Mouse (Mus musculus): ENCODE results near the gene Plcxd3. TPM values are rescaled to one million over a fixed set of nuclear protein-coding genes. Genes with fewer than 3 reads are reported as not detected.

The Plcxd3 gene
- polyA plus RNA-seq, 1 experiment from 2014 or later: 1.4 TPM

DNA sequence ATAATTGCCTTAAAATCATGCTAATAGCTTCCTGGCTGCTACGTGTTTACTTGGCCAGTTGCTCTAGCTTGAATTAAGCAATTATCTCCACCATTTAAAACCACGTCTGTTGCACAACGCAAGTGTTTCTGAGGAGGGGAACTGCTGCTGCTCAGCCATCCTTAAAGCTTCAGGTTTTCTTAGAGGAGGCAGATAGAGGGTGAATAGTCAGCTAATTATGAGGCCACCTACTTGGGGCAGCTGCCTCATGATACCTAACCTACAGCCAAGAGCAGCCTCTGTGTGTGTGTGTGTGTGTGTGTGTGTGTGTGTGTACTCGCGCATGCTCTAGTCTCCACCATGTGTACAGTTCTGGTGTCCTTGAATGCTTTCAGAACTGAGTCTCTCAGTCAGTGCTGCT is 3.5 kb downstream of the Plcxd3 start:
- 78% methylated on average over 5 of the region's 5 CpGs for WGBS

DNA sequence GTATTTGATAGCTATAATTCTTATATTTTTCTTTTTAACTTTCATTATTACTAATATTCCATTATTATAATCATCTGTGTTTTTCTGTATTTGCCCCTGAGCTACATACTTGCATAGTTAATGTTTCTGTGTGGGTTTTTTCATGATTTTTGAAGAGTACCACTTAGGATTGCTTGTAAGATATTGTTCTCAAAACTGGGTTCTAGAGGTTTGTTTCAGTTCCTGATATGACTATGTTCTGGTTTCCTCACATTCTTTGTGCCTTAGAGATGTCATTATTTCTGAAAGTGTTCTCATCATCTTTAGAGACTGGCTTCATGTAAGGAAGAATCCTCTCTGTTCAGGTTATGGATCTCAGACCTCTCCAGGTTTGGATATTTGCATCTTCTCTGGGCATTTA is 12.5 kb downstream of the Plcxd3 start:
- Histone ChIP-seq H3K36me3 (no peaks in the 10 kb centered on the region), H3K27me3 (replicated peaks) (no peaks in the 10 kb centered on the region), H3K27ac (ENCODE audit: poor library complexity, severe bottlenecking) (no peak overlapping the region), H3K9me3 (replicated peaks) (no peaks in the 10 kb centered on the region), H3K4me3 (no peak overlapping the region), H3K4me1 (replicated peaks) (no peaks in the 10 kb centered on the region), H3K9ac (no peak overlapping the region), H3K4me2 (no peak overlapping the region)
- ATAC-seq (ENCODE audit: insufficient number of reproducible peaks, low FRiP score): no peak

More for the DNA sequence above, 3.5 kb downstream of the Plcxd3 start:
- no peak overlapping the region for H3K9ac ChIP-seq
- no peaks in the 10 kb centered on the region for H3K9me3 ChIP-seq (replicated peaks)
- no peak overlapping the region for H3K27ac ChIP-seq (ENCODE audit: poor library complexity, severe bottlenecking)
- 0 out of 2 replicates have a peak, but pooled peaks cover 9% of the 10 kb centered on the region for H3K27me3 ChIP-seq (replicated peaks)
- ATAC-seq (ENCODE audit: insufficient number of reproducible peaks, low FRiP score): no peak
- H3K36me3 ChIP-seq: no peaks in the 10 kb centered on the region
- no peak overlapping the region for H3K4me2 ChIP-seq
- no peak overlapping the region for H3K4me3 ChIP-seq
- H3K4me1 ChIP-seq (replicated peaks): peaks cover 4% of the 10 kb centered on the region; the same call in 1 of the 2 replicates

DNA sequence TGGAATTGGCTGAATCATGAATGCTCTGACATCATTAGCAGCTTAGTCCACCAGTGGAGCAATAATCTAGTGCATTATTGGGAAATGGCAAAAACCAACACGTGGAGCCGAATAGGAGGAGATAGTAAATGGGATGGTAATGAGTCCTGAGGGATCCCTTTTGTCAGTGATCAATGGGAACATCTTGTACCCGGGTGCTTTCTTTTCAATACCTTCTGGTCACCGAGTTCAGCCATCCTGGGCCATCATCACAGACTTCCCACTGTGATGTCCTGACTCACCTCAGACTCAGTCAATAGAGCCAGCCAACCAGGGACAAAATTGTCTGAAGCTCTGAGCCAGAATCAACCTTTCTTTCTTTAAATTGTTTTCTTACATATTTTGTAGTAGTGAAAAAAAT is 24.8 kb downstream of the Plcxd3 start:
- Histone ChIP-seq H3K4me3 (no peak overlapping the region), H3K4me1 (replicated peaks) (no peaks in the 10 kb centered on the region), H3K9me3 (replicated peaks) (peaks cover 8% of the 10 kb centered on the region; the same call in 1 of the 2 replicates), H3K27ac (ENCODE audit: poor library complexity, severe bottlenecking) (no peak overlapping the region), H3K9ac (no peak overlapping the region), H3K27me3 (replicated peaks) (no peaks in the 10 kb centered on the region), H3K4me2 (no peak overlapping the region), H3K36me3 (no peaks in the 10 kb centered on the region)
- no peak for ATAC-seq (ENCODE audit: insufficient number of reproducible peaks, low FRiP score)
- WGBS: 64% methylated on average over 4 of the region's 4 CpGs

DNA sequence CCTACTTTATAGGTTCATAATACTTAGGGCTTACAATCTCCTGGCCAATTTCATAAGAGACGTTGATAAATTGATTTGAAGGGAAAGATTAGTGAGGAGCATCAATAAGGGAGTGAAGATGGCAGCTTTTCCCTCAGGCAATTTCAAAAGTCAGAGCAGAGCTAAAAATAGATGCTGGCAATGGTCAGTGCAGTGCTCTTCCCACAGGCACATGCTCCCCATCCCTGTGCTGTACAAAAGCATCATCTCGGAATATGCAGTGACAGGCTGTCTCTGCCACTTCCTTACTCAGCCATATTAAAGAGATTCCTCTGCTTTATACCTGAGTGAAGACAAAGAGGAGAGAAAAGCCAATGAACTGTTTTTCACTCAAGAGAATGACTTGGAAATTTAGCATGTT is 36.0 kb downstream of the Plcxd3 start:
- Histone ChIP-seq H3K4me3 (no peak overlapping the region), H3K27ac (ENCODE audit: poor library complexity, severe bottlenecking) (no peak overlapping the region), H3K27me3 (replicated peaks) (no peaks in the 10 kb centered on the region), H3K4me1 (replicated peaks) (no peaks in the 10 kb centered on the region), H3K9me3 (replicated peaks) (no peaks in the 10 kb centered on the region), H3K36me3 (no peaks in the 10 kb centered on the region), H3K9ac (no peak overlapping the region), H3K4me2 (no peak overlapping the region)
- 30% methylated on average over 2 of the region's 2 CpGs for WGBS
- no peak for ATAC-seq (ENCODE audit: insufficient number of reproducible peaks, low FRiP score)

DNA sequence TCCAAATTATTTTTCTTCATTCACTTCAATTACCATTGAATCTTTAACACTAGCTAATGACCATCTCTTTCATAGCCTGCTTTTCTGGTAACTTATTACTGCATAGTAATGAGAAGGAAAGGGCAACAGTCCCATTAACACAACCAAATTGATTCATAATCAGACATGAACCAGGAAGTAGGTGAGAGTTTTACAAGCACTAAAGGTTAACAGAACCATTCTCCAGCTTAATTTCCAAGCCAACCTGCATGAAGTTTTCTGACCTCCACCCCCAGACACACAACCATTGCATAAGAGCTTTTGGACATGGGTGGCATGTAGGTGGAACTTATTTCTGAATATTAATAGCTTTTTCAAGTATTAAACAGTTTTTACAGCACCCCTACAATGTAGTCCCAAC is 64.8 kb downstream of the Plcxd3 start:
- H3K9ac ChIP-seq: no peak overlapping the region
- ATAC-seq (ENCODE audit: insufficient number of reproducible peaks, low FRiP score): no peak
- no peaks in the 10 kb centered on the region for H3K27me3 ChIP-seq (replicated peaks)
- no peak overlapping the region for H3K4me3 ChIP-seq
- no peaks in the 10 kb centered on the region for H3K36me3 ChIP-seq
- H3K9me3 ChIP-seq (replicated peaks): no peaks in the 10 kb centered on the region
- H3K4me2 ChIP-seq: no peak overlapping the region
- H3K4me1 ChIP-seq (replicated peaks): no peaks in the 10 kb centered on the region
- H3K27ac ChIP-seq (ENCODE audit: poor library complexity, severe bottlenecking): no peak overlapping the region

DNA sequence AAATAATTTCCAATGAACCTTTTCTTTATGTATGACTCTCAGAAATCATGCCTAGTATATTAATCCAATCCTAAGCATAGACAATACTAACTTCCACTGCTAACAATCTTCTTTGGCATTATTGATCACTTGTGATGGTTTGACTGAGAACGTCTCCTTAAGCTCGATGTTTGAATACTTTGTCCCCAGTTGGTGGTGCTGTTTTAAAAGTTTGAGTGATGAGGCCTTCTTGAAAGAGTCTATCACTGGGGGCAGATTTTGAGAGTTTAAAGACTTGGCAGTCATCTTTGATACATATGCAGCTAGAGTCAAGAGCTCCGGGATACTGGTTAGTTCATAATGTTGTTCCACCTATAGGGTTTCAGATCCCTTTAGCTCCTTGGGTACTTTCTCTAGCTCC is 120.9 kb downstream of the Plcxd3 start:
- no peaks in the 10 kb centered on the region for H3K4me1 ChIP-seq (replicated peaks)
- WGBS: 77% methylated on average over 3 of the region's 3 CpGs
- H3K27ac ChIP-seq (ENCODE audit: poor library complexity, severe bottlenecking): no peak overlapping the region
- H3K9ac ChIP-seq: no peak overlapping the region
- ATAC-seq (ENCODE audit: insufficient number of reproducible peaks, low FRiP score): no peak
- no peaks in the 10 kb centered on the region for H3K27me3 ChIP-seq (replicated peaks)
- H3K36me3 ChIP-seq: no peaks in the 10 kb centered on the region
- no peak overlapping the region for H3K4me2 ChIP-seq
- no peak overlapping the region for H3K4me3 ChIP-seq
- H3K9me3 ChIP-seq (replicated peaks): no peaks in the 10 kb centered on the region

DNA sequence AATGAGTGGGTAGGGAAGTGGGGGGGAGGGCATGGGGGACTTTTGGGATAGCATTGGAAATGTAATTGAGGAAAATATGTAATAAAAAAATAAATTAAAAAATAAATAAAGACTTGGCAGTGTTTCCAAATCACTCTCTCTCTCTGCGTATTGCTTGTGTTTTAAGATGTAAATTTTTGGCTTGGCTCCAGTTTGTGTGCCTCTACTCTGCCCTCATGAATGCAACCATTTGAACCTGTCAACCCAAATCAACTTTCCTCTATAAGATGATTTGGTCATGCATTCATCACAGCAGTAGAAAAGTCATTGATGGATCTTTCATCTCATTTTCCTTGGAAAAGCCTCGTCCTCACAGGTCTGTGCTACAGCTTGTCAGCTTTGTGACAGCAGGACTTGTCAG is 121.7 kb downstream of the Plcxd3 start:
- H3K27ac ChIP-seq (ENCODE audit: poor library complexity, severe bottlenecking): no peak overlapping the region
- H3K4me3 ChIP-seq: no peak overlapping the region
- no peaks in the 10 kb centered on the region for H3K9me3 ChIP-seq (replicated peaks)
- no peak overlapping the region for H3K9ac ChIP-seq
- no peaks in the 10 kb centered on the region for H3K36me3 ChIP-seq
- no peak for ATAC-seq (ENCODE audit: insufficient number of reproducible peaks, low FRiP score)
- no peaks in the 10 kb centered on the region for H3K27me3 ChIP-seq (replicated peaks)
- H3K4me1 ChIP-seq (replicated peaks): no peaks in the 10 kb centered on the region
- no peak overlapping the region for H3K4me2 ChIP-seq
- WGBS: 76% methylated on average over 2 of the region's 2 CpGs

DNA sequence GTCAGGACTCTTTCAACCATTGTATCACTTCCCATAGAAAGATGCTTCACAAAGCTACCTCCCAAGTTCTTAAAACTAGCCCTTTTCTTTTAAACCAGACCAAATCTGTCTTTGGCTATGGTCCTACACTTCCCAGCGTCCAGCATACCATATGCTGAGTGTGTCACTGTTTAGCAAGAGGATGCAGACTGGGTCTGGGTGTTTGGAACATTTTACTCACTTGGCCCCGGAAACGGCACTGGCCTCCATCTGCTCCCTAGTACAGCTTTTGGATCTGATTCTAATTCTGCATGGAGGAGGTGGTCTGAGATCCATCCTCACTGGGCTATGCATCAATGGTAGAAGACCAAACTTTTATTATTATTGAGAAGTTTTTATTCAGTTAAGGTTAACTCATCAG is 122.7 kb downstream of the Plcxd3 start:
- no peaks in the 10 kb centered on the region for H3K9me3 ChIP-seq (replicated peaks)
- no peaks in the 10 kb centered on the region for H3K4me1 ChIP-seq (replicated peaks)
- WGBS: 71% methylated on average over 3 of the region's 3 CpGs
- no peak overlapping the region for H3K4me3 ChIP-seq
- H3K27me3 ChIP-seq (replicated peaks): no peaks in the 10 kb centered on the region
- H3K9ac ChIP-seq: no peak overlapping the region
- no peak overlapping the region for H3K27ac ChIP-seq (ENCODE audit: poor library complexity, severe bottlenecking)
- no peak overlapping the region for H3K4me2 ChIP-seq
- H3K36me3 ChIP-seq: no peaks in the 10 kb centered on the region
- ATAC-seq (ENCODE audit: insufficient number of reproducible peaks, low FRiP score): no peak

DNA sequence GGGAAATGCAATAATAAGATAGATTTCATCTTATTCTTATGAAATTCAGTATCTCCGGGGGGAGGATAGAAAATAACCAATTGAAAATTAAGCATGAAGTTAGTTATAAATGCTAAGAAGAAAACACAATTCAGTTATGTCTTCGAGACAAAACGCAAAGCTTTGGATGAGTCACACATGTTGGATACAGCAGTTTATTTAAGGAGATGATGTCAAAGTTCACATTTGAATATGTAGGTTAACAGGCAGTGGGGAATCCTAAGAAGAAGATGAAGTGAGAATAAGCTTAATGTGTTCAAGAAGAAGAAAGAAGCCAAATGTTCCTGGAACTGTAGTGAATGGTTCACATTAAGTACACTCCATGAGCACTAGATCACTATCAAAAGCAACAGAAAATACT is 128.1 kb downstream of the Plcxd3 start:
- ATAC-seq (ENCODE audit: insufficient number of reproducible peaks, low FRiP score): no peak
- no peaks in the 10 kb centered on the region for H3K27me3 ChIP-seq (replicated peaks)
- no peaks in the 10 kb centered on the region for H3K36me3 ChIP-seq
- H3K4me2 ChIP-seq: no peak overlapping the region
- no peaks in the 10 kb centered on the region for H3K9me3 ChIP-seq (replicated peaks)
- H3K27ac ChIP-seq (ENCODE audit: poor library complexity, severe bottlenecking): no peak overlapping the region
- 77% methylated on average over 3 of the region's 3 CpGs for WGBS
- no peak overlapping the region for H3K9ac ChIP-seq
- H3K4me1 ChIP-seq (replicated peaks): no peaks in the 10 kb centered on the region
- H3K4me3 ChIP-seq: no peak overlapping the region

DNA sequence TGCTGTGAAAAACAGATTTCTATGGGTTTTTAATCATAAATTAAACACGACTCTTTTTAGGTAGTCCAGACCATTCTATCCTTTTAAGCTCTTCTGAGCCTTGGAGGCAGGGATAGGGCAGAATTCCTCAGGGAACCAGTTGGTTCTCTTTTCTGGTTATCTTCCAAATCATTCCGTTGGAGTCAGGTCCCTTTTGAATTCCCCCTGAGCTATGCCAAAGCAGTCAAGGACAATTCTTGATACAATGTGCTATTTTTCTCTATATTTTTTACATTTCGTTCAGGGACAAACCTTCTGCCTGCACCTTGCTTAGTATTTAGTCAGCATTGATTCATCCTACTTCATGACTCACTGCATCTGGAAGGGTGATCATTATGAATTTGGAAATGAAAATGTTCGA is 128.5 kb downstream of the Plcxd3 start:
- 68% methylated on average over 4 of the region's 4 CpGs for WGBS
- no peaks in the 10 kb centered on the region for H3K27me3 ChIP-seq (replicated peaks)
- no peaks in the 10 kb centered on the region for H3K36me3 ChIP-seq
- H3K27ac ChIP-seq (ENCODE audit: poor library complexity, severe bottlenecking): no peak overlapping the region
- H3K9me3 ChIP-seq (replicated peaks): no peaks in the 10 kb centered on the region
- H3K4me3 ChIP-seq: no peak overlapping the region
- ATAC-seq (ENCODE audit: insufficient number of reproducible peaks, low FRiP score): no peak
- no peaks in the 10 kb centered on the region for H3K4me1 ChIP-seq (replicated peaks)
- no peak overlapping the region for H3K4me2 ChIP-seq
- no peak overlapping the region for H3K9ac ChIP-seq

DNA sequence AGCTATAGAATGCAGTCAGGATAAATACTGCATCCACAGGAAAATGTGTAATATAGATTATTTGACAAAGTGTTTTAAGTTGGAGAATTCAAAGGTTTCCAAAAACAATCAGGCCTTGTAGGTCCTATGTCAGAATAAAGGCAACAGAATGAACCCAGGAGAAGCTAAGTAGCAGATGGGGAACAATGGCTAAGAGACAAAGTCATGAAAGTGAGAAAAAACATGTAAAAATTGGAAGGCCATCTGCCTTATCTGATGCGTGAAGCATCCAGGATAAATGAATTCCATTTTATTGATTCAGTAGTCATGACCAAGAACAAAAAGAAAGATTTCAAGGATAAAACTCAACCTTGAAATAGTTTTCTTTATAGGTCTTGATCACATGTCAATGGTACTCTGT is 139.4 kb downstream of the Plcxd3 start:
- Histone ChIP-seq H3K27me3 (replicated peaks) (no peaks in the 10 kb centered on the region), H3K27ac (ENCODE audit: poor library complexity, severe bottlenecking) (no peak overlapping the region), H3K4me1 (replicated peaks) (no peaks in the 10 kb centered on the region), H3K4me3 (no peak overlapping the region), H3K9ac (no peak overlapping the region), H3K4me2 (no peak overlapping the region), H3K9me3 (replicated peaks) (0 out of 2 replicates have a peak, but pooled peaks cover 2% of the 10 kb centered on the region), H3K36me3 (no peaks in the 10 kb centered on the region)
- no peak for ATAC-seq (ENCODE audit: insufficient number of reproducible peaks, low FRiP score)
- WGBS: 85% methylated on average over 1 of the region's 1 CpGs

DNA sequence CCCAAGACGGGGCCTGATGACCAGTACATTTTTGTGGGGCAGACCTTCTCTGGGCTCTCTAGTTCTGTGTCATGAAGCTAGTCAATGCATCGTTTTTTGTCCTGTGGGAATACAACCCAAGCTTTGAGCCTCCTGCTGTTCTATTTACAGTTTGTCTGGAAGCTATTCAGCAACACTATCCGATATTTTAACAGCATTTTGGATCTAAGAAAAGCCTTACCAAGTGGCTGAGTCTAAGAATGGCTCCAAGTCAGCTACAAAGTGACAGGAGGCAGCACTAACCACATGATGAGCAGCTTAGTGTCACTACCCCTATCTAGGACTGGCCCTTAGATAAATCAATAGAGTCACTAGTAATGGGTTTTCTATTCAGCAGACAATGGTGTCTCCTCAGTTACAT is 149.3 kb downstream of the Plcxd3 start:
- no peak overlapping the region for H3K27ac ChIP-seq (ENCODE audit: poor library complexity, severe bottlenecking)
- H3K36me3 ChIP-seq: no peaks in the 10 kb centered on the region
- H3K4me2 ChIP-seq: no peak overlapping the region
- H3K4me1 ChIP-seq (replicated peaks): no peaks in the 10 kb centered on the region
- no peak for ATAC-seq (ENCODE audit: insufficient number of reproducible peaks, low FRiP score)
- H3K4me3 ChIP-seq: no peak overlapping the region
- H3K9ac ChIP-seq: no peak overlapping the region
- H3K9me3 ChIP-seq (replicated peaks): no peaks in the 10 kb centered on the region
- H3K27me3 ChIP-seq (replicated peaks): no peaks in the 10 kb centered on the region
- 68% methylated on average over 3 of the region's 3 CpGs for WGBS

All from heart, embryonic 12.5 days (tissue).